Comparison of ENCODE assay signal across 8 mouse cellular contexts in genomic region chr4:68954322-68954901, GRCm38 (mm10). TPM values are rescaled to one million over a fixed set of nuclear protein-coding genes. Genes with fewer than 3 reads are reported as not detected.
DNase-seq lines count a peak whose midpoint lies in the region.

Gene Brinp1, minus strand, starts transcription at chr4:68954397.

- intact Hi-C loops in heart, postnatal 10 days (cut with DNase I) = no loop called here

- DNase-seq in urinary bladder, postnatal 14 days (ENCODE audit: low spot score) = peak; percentile 42
- DNase-seq in urinary bladder, postnatal 25 days (ENCODE audit: low spot score) = no peak
- peak; percentile 83 for DNase-seq in embryo, embryonic 10 days (ENCODE audit: low spot score)
- peak; percentile 6 to 9 for DNase-seq in heart, postnatal 10 days
- peak; percentile 82 to 89 for DNase-seq in left cerebral cortex, adult 8-10 months (ENCODE audit: low spot score in 2 of 2)
- peak; percentile 9 for DNase-seq in lung, postnatal 25 days (ENCODE audit: low spot score)
- peak; percentile 93 for DNase-seq in right cerebral cortex, postnatal 25 days
- no peak for DNase-seq in spleen, adult 12 weeks (ENCODE audit: low spot score)

RNA-seq across cellular contexts. Expression of gene Brinp1, which starts in this region (rescaled TPM):
- total RNA-seq in heart, postnatal 10 days (2021) = under 1 TPM; 0.12 to 0.30 TPM
- 100 to 1,000 TPM; 201 to 248 (median 216) TPM for total RNA-seq in left cerebral cortex, adult 8-10 months (2022)

Comparison
In these comparisons a context has a peak if more than half of its experiments do, and no peak if none do; other contexts are left out.
1. RNA of gene Brinp1 (total RNA-seq): 201 to 248 TPM in left cerebral cortex, adult 8-10 months; 0.12 to 0.30 TPM in heart, postnatal 10 days; every median in the first group is over 100 times any median in the second.
2. DNase-seq: peak in urinary bladder, postnatal 14 days (single experiment), embryo, embryonic 10 days (single experiment), left cerebral cortex, adult 8-10 months (2 of 2), lung, postnatal 25 days (single experiment) and right cerebral cortex, postnatal 25 days (single experiment); none in urinary bladder, postnatal 25 days (single experiment) and spleen, adult 12 weeks (single experiment).
3. Peak in DNase-seq in heart, postnatal 10 days; RNA of the gene not detected or under 1 TPM.